Mouse (Mus musculus) hindbrain, embryonic 16.5 days (tissue): ENCODE measurements around the gene Sptssb. TPM values are rescaled to one million over a fixed set of nuclear protein-coding genes. Genes with fewer than 3 reads are reported as not detected.
A peak's percentile ranks its signal among the peaks of the same experiment; 100 is the strongest.

Experiments used
- ATAC-seq: fragments of 200-750 bp; cut with Nextera tagmentation; 2 replicates; pipeline ENCODE4 v1.8.0; 2017; ENCODE audit warnings: moderate TSS enrichment, moderate library complexity
- H3K27ac ChIP-seq: fragments of 300-500 bp; sonication (generic); 2 replicates; pipeline ENCODE4 v1.5.1; 2014; ENCODE audit warnings: low read depth, mild to moderate bottlenecking, control low read depth, low read length, moderate library complexity
- H3K27me3 ChIP-seq: fragments of 300-500 bp; sonication (generic); replicated peaks from 2 replicates; pipeline ENCODE4 v1.6.1; 2014; ENCODE audit warnings: low read length; ENCODE audit not compliant: control insufficient read depth, insufficient read depth
- H3K36me3 ChIP-seq: fragments of 300-500 bp; sonication (generic); 2 replicates; pipeline ENCODE4 v1.6.1; 2014; ENCODE audit warnings: mild to moderate bottlenecking, low read length, moderate library complexity, mixed read lengths; ENCODE audit not compliant: control insufficient read depth, insufficient read depth
- H3K4me1 ChIP-seq: fragments of 300-500 bp; sonication (generic); 2 replicates; pipeline ENCODE4 v1.6.1; 2014; ENCODE audit warnings: low read depth, low read length; ENCODE audit not compliant: control insufficient read depth, insufficient read depth
- H3K4me2 ChIP-seq: fragments of 300-500 bp; sonication (generic); 2 replicates; pipeline ENCODE4 v1.6.1; 2014; ENCODE audit warnings: mild to moderate bottlenecking, low read length, control low read depth, moderate library complexity
- H3K4me3 ChIP-seq: fragments of 300-500 bp; sonication (generic); 2 replicates; pipeline ENCODE4 v1.5.1; 2014; ENCODE audit warnings: mild to moderate bottlenecking, low read length, control low read depth, moderate library complexity
- H3K9ac ChIP-seq: fragments of 300-500 bp; sonication (generic); 2 replicates; pipeline ENCODE4 v1.6.1; 2014; ENCODE audit warnings: low read depth, mild to moderate bottlenecking, control low read depth, low read length, moderate library complexity
- H3K9me3 ChIP-seq: fragments of 300-500 bp; sonication (generic); 2 replicates; pipeline ENCODE4 v1.6.1; 2014; ENCODE audit warnings: mild to moderate bottlenecking, low read length, moderate library complexity; ENCODE audit not compliant: control insufficient read depth
- WGBS: fragments of 180-500 bp; shearing (Covaris S2); extraction: QIAGEN DNeasy Blood & Tissue Kit; methylation state at CpG from one replicate; pipeline ENCODE4 v1.1.7; 2014; 5-methylcytosine and 5-hydroxymethylcytosine counted together
- polyA plus RNA-seq: library from polyadenylated mRNA; unstranded; fragments of >200 nt; fragmentation: Nextera tagmentation; extraction: Ambion mirVana; gene quantifications from 2 replicates; pipeline ENCODE4 v1.2.1, GENCODE M21; 2015

Sptssb gene
- polyA plus RNA-seq, 1 experiment from 2014 or later: 2.1 TPM

- H3K27ac ChIP-seq: no peak overlapping the region
- no peaks in the 10 kb centered on the region for H3K4me1 ChIP-seq
- H3K9me3 ChIP-seq: no peaks in the 10 kb centered on the region
- no peak overlapping the region for H3K9ac ChIP-seq
- H3K36me3 ChIP-seq: no peaks in the 10 kb centered on the region
- no peak overlapping the region for H3K4me2 ChIP-seq
- no peaks in the 10 kb centered on the region for H3K27me3 ChIP-seq
- WGBS: 76% methylated on average over 11 of the region's 11 CpGs
- no peak overlapping the region for H3K4me3 ChIP-seq
- ATAC-seq: no peak
These were observed 46.6 kb downstream of the Sptssb start for GRCm38 (mm10) chr3:69813005-69813695.

- H3K9me3 ChIP-seq: no peaks in the 10 kb centered on the region
- H3K9ac ChIP-seq: no peak overlapping the region
- no peaks in the 10 kb centered on the region for H3K36me3 ChIP-seq
- no peak overlapping the region for H3K4me3 ChIP-seq
- no peaks in the 10 kb centered on the region for H3K27me3 ChIP-seq
- H3K27ac ChIP-seq: no peak overlapping the region
- ATAC-seq: no peak
- 75% methylated on average over 2 of the region's 2 CpGs for WGBS
- no peaks in the 10 kb centered on the region for H3K4me1 ChIP-seq
- H3K4me2 ChIP-seq: no peak overlapping the region
These were observed 47.3 kb downstream of the Sptssb start for GRCm38 (mm10) chr3:69812442-69812841.

- Histone ChIP-seq H3K27ac (no peak overlapping the region), H3K9ac (no peak overlapping the region), H3K4me1 (no peaks in the 10 kb centered on the region), H3K9me3 (no peaks in the 10 kb centered on the region), H3K27me3 (no peaks in the 10 kb centered on the region), H3K4me3 (no peak overlapping the region), H3K36me3 (no peaks in the 10 kb centered on the region), H3K4me2 (no peak overlapping the region)
- 88% methylated on average over 7 of the region's 7 CpGs for WGBS
- no peak for ATAC-seq
These were observed 51.3 kb downstream of the Sptssb start for GRCm38 (mm10) chr3:69808479-69808878.

- 0 out of 2 replicates have a peak, but pooled peaks cover 3% of the 10 kb centered on the region for H3K4me1 ChIP-seq
- WGBS: 100% methylated on average over 1 of the region's 1 CpGs
- no peak overlapping the region for H3K9ac ChIP-seq
- no peaks in the 10 kb centered on the region for H3K9me3 ChIP-seq
- no peaks in the 10 kb centered on the region for H3K27me3 ChIP-seq
- no peak overlapping the region for H3K27ac ChIP-seq
- ATAC-seq: no peak
- H3K4me3 ChIP-seq: no peak overlapping the region
- no peak overlapping the region for H3K4me2 ChIP-seq
- no peaks in the 10 kb centered on the region for H3K36me3 ChIP-seq
These were observed 56.6 kb downstream of the Sptssb start for GRCm38 (mm10) chr3:69803137-69803536.

GRCm38 (mm10) chr3:69800829-69801384 is 58.8 kb downstream of the Sptssb start:
- Histone ChIP-seq H3K36me3 (no peaks in the 10 kb centered on the region), H3K9ac (no peak overlapping the region), H3K9me3 (no peaks in the 10 kb centered on the region), H3K4me3 (no peak overlapping the region), H3K27ac (no peak overlapping the region), H3K4me2 (no peak overlapping the region), H3K27me3 (no peaks in the 10 kb centered on the region), H3K4me1 (0 out of 2 replicates have a peak, but pooled peaks cover 3% of the 10 kb centered on the region)
- peak; percentile 52; the same call in 1 of the 2 replicates for ATAC-seq
- whole genome bisulfite sequencing: 55% methylated on average over 7 of the region's 7 CpGs

- Histone ChIP-seq H3K27me3 (no peaks in the 10 kb centered on the region), H3K9ac (no peak overlapping the region), H3K4me2 (no peak overlapping the region), H3K36me3 (no peaks in the 10 kb centered on the region), H3K4me3 (no peak overlapping the region), H3K9me3 (no peaks in the 10 kb centered on the region), H3K4me1 (0 out of 2 replicates have a peak, but pooled peaks cover 3% of the 10 kb centered on the region), H3K27ac (no peak overlapping the region)
- no peak for ATAC-seq
- WGBS: 75% methylated on average over 1 of the region's 1 CpGs
These were observed 60.6 kb downstream of the Sptssb start for GRCm38 (mm10) chr3:69799096-69799495.

GRCm38 (mm10) chr3:69797969-69798368 is 61.8 kb downstream of the Sptssb start:
- no peak for ATAC-seq
- H3K27ac ChIP-seq: no peak overlapping the region
- WGBS: 85% methylated on average over 2 of the region's 2 CpGs
- H3K9me3 ChIP-seq: no peaks in the 10 kb centered on the region
- 0 out of 2 replicates have a peak, but pooled peaks cover 3% of the 10 kb centered on the region for H3K4me1 ChIP-seq
- no peak overlapping the region for H3K9ac ChIP-seq
- H3K27me3 ChIP-seq: no peaks in the 10 kb centered on the region
- no peak overlapping the region for H3K4me2 ChIP-seq
- no peaks in the 10 kb centered on the region for H3K36me3 ChIP-seq
- no peak overlapping the region for H3K4me3 ChIP-seq

- no peak overlapping the region for H3K9ac ChIP-seq
- ATAC-seq: no peak
- H3K9me3 ChIP-seq: no peaks in the 10 kb centered on the region
- H3K36me3 ChIP-seq: no peaks in the 10 kb centered on the region
- no peak overlapping the region for H3K27ac ChIP-seq
- H3K4me1 ChIP-seq: 0 out of 2 replicates have a peak, but pooled peaks cover 3% of the 10 kb centered on the region
- no peaks in the 10 kb centered on the region for H3K27me3 ChIP-seq
- H3K4me2 ChIP-seq: no peak overlapping the region
- H3K4me3 ChIP-seq: no peak overlapping the region
- 80% methylated on average over 4 of the region's 4 CpGs for WGBS
These were observed 62.2 kb downstream of the Sptssb start for GRCm38 (mm10) chr3:69797533-69797932.

GRCm38 (mm10) chr3:69792823-69793417 is 66.8 kb downstream of the Sptssb start:
- 86% methylated on average over 3 of the region's 3 CpGs for WGBS
- Histone ChIP-seq H3K27ac (no peak overlapping the region), H3K9me3 (no peaks in the 10 kb centered on the region), H3K9ac (no peak overlapping the region), H3K27me3 (no peaks in the 10 kb centered on the region), H3K4me3 (no peak overlapping the region), H3K4me2 (no peak overlapping the region), H3K36me3 (no peaks in the 10 kb centered on the region), H3K4me1 (no peaks in the 10 kb centered on the region)
- no peak for ATAC-seq
